Mouse (Mus musculus): Measurements from ENCODE around the gene Cyp3a44. TPM values are rescaled to one million over a fixed set of nuclear protein-coding genes. Genes with fewer than 3 reads are reported as not detected.
"Not testable (repeated sequence)": the region's sequence is repeated elsewhere in the genome, so short reads cannot be mapped to it uniquely, and the experiment has no call there.

The Cyp3a44 gene
- not detected in 2 replicates for total RNA-seq (2014; rRNA removed)
- not detected in 2 replicates for polyA plus RNA-seq (2015; fragmentation: Nextera tagmentation; extraction: Ambion mirVana)

DNA sequence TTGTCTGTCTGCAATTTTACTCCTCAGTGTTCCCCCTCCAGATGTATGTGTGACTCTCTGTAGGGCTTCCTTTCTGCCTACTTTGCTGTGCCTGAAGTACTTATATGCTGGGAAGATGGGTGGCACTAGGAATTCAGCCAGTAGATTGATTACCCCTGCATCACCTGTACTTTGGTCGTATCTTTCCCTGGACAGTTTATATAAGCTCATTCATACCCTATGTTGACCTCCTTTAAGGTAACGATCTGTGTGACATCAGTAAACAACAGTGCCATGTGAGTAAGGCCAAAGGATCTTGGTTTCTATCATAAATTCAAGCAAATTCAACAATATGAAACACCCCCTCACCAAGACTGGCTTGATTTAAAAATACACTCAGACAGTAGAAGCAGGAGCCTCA is at the start of gene Cyp3a44:
Gene Cyp3a44, minus strand, starts transcription at position 79 of the 400 bp plus-strand sequence.
- not testable (repeated sequence) for H3K9me3 ChIP-seq (ENCODE audit: low read length); H3K36me3 ChIP-seq (ENCODE audit: insufficient read depth, low read length); H3K27ac ChIP-seq; H3K9ac ChIP-seq (replicated peaks; ENCODE audit: low read length); DNase-seq (ENCODE audit: low spot score); ATAC-seq; H3K4me3 ChIP-seq (ENCODE audit: low read length); H3K4me2 ChIP-seq (ENCODE audit: low read depth, low read length); H3K27me3 ChIP-seq (ENCODE audit: insufficient read depth, low read length); H3K4me1 ChIP-seq (ENCODE audit: insufficient read depth, low read length)
- 68% methylated on average over 2 of the region's 2 CpGs for WGBS

DNA sequence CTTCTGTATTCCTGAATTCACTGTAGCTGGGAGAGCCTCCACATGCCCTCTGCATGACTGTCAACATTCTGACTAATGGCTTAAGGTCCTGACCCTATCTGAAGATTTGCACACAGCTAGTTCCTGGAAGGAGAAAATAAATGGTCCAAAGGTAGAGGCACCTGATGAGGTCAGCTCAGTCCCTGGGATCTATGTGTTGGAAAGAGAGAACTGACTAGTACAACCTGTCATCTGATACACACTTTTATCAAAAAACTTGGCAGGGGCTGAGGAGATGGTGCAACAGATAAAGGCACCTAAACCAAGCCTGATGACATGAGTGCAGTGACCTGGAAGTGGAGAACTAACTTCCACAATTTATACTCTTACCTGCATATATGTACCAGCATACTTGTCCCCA is 5.4 kb downstream of the Cyp3a44 start:
- H3K27ac ChIP-seq = not testable (repeated sequence)

GRCm38 (mm10) chr5:145793232-145793631 is 12.4 kb downstream of the Cyp3a44 start:
- not testable (repeated sequence) for H3K36me3 ChIP-seq (ENCODE audit: insufficient read depth, low read length); H3K27ac ChIP-seq; H3K4me1 ChIP-seq (ENCODE audit: insufficient read depth, low read length); H3K9ac ChIP-seq (replicated peaks; ENCODE audit: low read length); H3K4me3 ChIP-seq (ENCODE audit: low read length); DNase-seq (ENCODE audit: low spot score); H3K27me3 ChIP-seq (ENCODE audit: insufficient read depth, low read length); ATAC-seq; H3K4me2 ChIP-seq (ENCODE audit: low read depth, low read length); H3K9me3 ChIP-seq (ENCODE audit: low read length)

More for the DNA sequence above, 5.4 kb downstream of the Cyp3a44 start:
- not testable (repeated sequence) for H3K4me1 ChIP-seq (ENCODE audit: insufficient read depth, low read length); H3K9ac ChIP-seq (replicated peaks; ENCODE audit: low read length); H3K4me3 ChIP-seq (ENCODE audit: low read length); H3K4me2 ChIP-seq (ENCODE audit: low read depth, low read length); H3K27me3 ChIP-seq (ENCODE audit: insufficient read depth, low read length); H3K36me3 ChIP-seq (ENCODE audit: insufficient read depth, low read length); DNase-seq (ENCODE audit: low spot score); ATAC-seq; H3K9me3 ChIP-seq (ENCODE audit: low read length)

GRCm38 (mm10) chr5:145737512-145737911 is 68.2 kb downstream of the Cyp3a44 start:
- not testable (repeated sequence) for ATAC-seq; H3K4me2 ChIP-seq (ENCODE audit: low read depth, low read length); H3K4me1 ChIP-seq (ENCODE audit: insufficient read depth, low read length); H3K4me3 ChIP-seq (ENCODE audit: low read length); DNase-seq (ENCODE audit: low spot score); H3K36me3 ChIP-seq (ENCODE audit: insufficient read depth, low read length); H3K9ac ChIP-seq (replicated peaks; ENCODE audit: low read length); H3K27me3 ChIP-seq (ENCODE audit: insufficient read depth, low read length); H3K27ac ChIP-seq; H3K9me3 ChIP-seq (ENCODE audit: low read length)
- 76% methylated on average over 3 of the region's 3 CpGs for WGBS

Other genes starting within 250 kb of the Cyp3a44 start
- gene Cyp3a41b, start 221.1 kb downstream of the Cyp3a44 start, total RNA-seq (2014; rRNA removed) = not detected in 2 replicates
- not detected in 2 replicates for gene Cyp3a41b, start 221.1 kb downstream of the Cyp3a44 start, polyA plus RNA-seq (2015; fragmentation: Nextera tagmentation; extraction: Ambion mirVana)
- not detected in 2 replicates for gene Cyp3a41a, start 85.7 kb downstream of the Cyp3a44 start, total RNA-seq (2014; rRNA removed)
- gene Cyp3a41a, start 85.7 kb downstream of the Cyp3a44 start, polyA plus RNA-seq (2015; fragmentation: Nextera tagmentation; extraction: Ambion mirVana) = not detected in 2 replicates
- gene Cyp3a11, start 74.1 kb upstream of the Cyp3a44 start, total RNA-seq (2014; rRNA removed) = not detected in 2 replicates
- gene Cyp3a11, start 74.1 kb upstream of the Cyp3a44 start, polyA plus RNA-seq (2015; fragmentation: Nextera tagmentation; extraction: Ambion mirVana) = not detected in 2 replicates
- gene Cyp3a25, start 203.7 kb upstream of the Cyp3a44 start, total RNA-seq (2014; rRNA removed) = not detected in 2 replicates
- not detected in 2 replicates for gene Cyp3a25, start 203.7 kb upstream of the Cyp3a44 start, polyA plus RNA-seq (2015; fragmentation: Nextera tagmentation; extraction: Ambion mirVana)